Mouse (Mus musculus) forebrain, embryonic 13.5 days (tissue): Measurements from ENCODE around the gene Pdf. TPM values are rescaled to one million over a fixed set of nuclear protein-coding genes. Genes with fewer than 3 reads are reported as not detected.
"Not testable (repeated sequence)": the region's sequence is repeated elsewhere in the genome, so short reads cannot be mapped to it uniquely, and the experiment has no call there.

Experiments used
- ATAC-seq: fragments of 200-750 bp; cut with Nextera tagmentation; 2 replicates; pipeline ENCODE4 v1.8.0; 2017
- H3K27ac ChIP-seq: fragments of 300-500 bp; sonication (generic); 2 replicates; pipeline ENCODE4 v1.5.1; 2015; ENCODE audit warnings: inconsistent platforms, mild to moderate bottlenecking, moderate library complexity
- H3K27me3 ChIP-seq: fragments of 300-500 bp; sonication (generic); 2 replicates; pipeline ENCODE4 v1.6.1; 2015; ENCODE audit warnings: mild to moderate bottlenecking, inconsistent platforms
- H3K36me3 ChIP-seq: fragments of 300-500 bp; sonication (generic); 2 replicates; pipeline ENCODE4 v1.6.1; 2015; ENCODE audit warnings: mild to moderate bottlenecking, inconsistent platforms; ENCODE audit not compliant: poor library complexity, severe bottlenecking
- H3K4me1 ChIP-seq: fragments of 300-500 bp; sonication (generic); 2 replicates; pipeline ENCODE4 v1.6.1; 2015; ENCODE audit warnings: inconsistent platforms
- H3K4me2 ChIP-seq: fragments of 300-500 bp; sonication (generic); 2 replicates; pipeline ENCODE4 v1.6.1; 2015; ENCODE audit warnings: inconsistent platforms, mild to moderate bottlenecking, moderate library complexity
- H3K4me3 ChIP-seq: fragments of 300-500 bp; sonication (generic); 2 replicates; pipeline ENCODE4 v1.5.1; 2015; ENCODE audit warnings: mild to moderate bottlenecking, inconsistent platforms
- H3K9ac ChIP-seq: fragments of 300-500 bp; sonication (generic); 2 replicates; pipeline ENCODE4 v1.6.1; 2015; ENCODE audit warnings: mild to moderate bottlenecking, inconsistent platforms
- H3K9me3 ChIP-seq: fragments of 300-500 bp; sonication (generic); replicated peaks from 2 replicates; pipeline ENCODE4 v1.6.1; 2016; ENCODE audit warnings: inconsistent platforms
- whole genome bisulfite sequencing: fragments of 180-500 bp; shearing (Covaris S2); methylation state at CpG from one replicate; pipeline ENCODE4 v1.1.7; 2015; 5-methylcytosine and 5-hydroxymethylcytosine counted together
- polyA plus RNA-seq: library from polyadenylated mRNA; unstranded; fragments of >200 nt; fragmentation: Nextera tagmentation; extraction: Ambion mirVana; gene quantifications from 2 replicates; pipeline ENCODE4 v1.2.1, GENCODE M21; 2015

Pdf gene
- polyA plus RNA-seq, 1 experiment from 2014 or later: 32.0 TPM

DNA sequence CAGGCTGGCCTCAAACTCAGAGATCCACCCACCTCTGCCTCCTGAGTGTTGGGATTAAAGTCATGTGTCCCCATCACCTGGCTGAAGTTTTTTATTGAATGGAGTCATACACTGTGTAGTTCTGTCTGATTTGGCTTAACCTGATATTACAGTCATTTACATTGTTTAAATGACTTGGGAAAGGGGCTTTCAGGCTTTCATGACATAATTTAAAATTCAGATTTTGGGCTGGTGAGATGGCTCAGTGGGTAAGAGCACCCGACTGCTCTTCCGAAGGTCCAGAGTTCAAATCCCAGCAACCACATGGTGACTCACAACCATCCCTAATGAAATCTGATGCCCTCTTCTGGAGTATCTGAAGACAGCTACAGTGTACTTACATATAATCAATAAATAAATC is 14.8 kb downstream of the Pdf start:
- not testable (repeated sequence) for H3K4me2 ChIP-seq, H3K9ac ChIP-seq

DNA sequence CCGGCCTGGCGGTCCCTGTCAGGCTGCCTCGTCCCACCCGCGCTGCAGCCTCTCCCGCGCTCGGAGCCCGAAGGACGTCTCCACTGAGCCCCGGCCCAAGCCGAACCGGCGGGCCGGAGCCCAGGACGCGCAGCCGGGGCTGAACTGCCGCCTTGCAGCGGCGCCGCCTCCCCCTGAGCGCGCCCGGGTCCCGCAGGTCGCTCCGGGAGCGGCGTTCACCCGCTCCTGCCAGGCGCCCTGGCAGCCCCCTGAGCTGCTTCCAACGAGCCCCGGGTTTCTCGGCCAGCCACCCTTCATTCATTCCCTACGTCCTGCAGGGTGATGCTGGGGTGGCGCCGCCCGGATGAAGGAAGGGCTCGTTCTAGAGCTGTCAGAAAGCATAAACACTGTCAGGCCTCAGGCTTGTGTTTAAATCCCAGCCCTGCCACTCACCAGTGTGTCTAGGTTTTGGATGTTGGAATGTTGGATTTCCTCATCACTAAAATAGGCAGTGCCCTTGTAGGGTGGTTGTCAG is 16.8 kb downstream of the Pdf start:
- 0% methylated on average over 27 of the region's 40 CpGs for whole genome bisulfite sequencing
- H3K27me3 ChIP-seq: no peaks in the 10 kb centered on the region
- H3K36me3 ChIP-seq: peaks cover 5% of the 10 kb centered on the region; the same call in 1 of the 2 replicates
- H3K4me1 ChIP-seq: peaks cover 15% of the 10 kb centered on the region
- peak overlapping the region; percentile 83 for H3K4me2 ChIP-seq
- H3K9me3 ChIP-seq: no peaks in the 10 kb centered on the region
- H3K4me3 ChIP-seq: peak overlapping the region; percentile 99
- peak overlapping the region; percentile 97 for H3K9ac ChIP-seq
- peak overlapping the region; percentile 75 for H3K27ac ChIP-seq
- ATAC-seq: no peak

More for the DNA sequence above, 14.8 kb downstream of the Pdf start:
- H3K9me3 ChIP-seq, H3K4me3 ChIP-seq, ATAC-seq, H3K27me3 ChIP-seq, H3K27ac ChIP-seq: not testable (repeated sequence)
- Histone ChIP-seq H3K4me1 (peaks cover 15% of the 10 kb centered on the region), H3K36me3 (peaks cover 15% of the 10 kb centered on the region)
- WGBS: 100% methylated on average over 2 of the region's 2 CpGs

DNA sequence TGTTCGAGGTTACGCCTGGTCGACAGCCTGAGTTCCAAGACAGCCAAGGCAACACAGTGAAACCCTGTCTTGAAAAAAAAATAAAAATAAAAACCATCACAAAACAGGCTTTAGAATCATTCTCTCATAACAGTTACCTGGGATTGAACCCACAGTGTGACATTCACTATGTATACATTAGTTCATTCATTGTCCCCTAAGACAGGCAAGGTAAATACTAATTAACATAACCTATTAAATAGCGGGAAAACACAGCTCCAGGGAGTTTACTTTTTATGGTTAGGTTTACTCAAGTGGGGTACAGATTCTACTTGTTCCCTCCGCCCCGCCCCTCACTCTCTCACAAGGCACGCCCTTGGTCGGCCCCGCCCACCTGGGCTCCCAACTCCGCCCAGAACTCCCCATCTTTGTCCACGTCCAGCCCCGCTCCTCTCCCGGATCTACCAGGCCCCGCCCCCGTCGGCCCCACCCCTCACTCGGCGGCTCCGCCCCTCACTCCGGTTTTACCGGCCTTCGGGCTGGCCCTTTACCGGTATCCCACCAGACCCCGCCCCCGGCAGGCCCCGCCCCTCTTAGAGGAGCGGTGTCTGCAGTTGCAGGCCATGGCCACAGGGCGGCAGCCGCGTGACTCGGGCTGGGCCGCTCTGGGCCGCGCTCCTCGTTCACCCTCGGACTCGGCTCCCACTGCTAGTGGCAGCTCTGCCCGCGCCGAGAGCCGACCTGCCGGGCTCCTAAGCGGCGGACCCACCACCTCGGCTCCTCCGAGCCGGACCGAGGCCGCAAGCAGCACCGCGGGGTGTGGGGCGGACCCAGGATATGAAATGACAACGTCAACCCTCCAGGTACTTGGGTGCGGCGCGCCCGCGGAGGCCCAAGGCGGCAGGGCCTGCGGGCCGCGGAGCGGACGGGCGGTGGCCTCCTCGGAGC is 17.5 kb downstream of the Pdf start, which contains the start of gene Vps4a:
Gene Vps4a (plus strand): TSS at position 573 of the 927 bp plus-strand sequence.
- Histone ChIP-seq H3K9me3 (no peaks in the 10 kb centered on the region), H3K4me2 (peak within 1 kb of the TSS; percentile 83), H3K9ac (peak within 1 kb of the TSS; percentile 97), H3K36me3 (no peaks in the 10 kb centered on the region), H3K4me3 (peak within 1 kb of the TSS; percentile 99), H3K27me3 (no peaks in the 10 kb centered on the region), H3K27ac (peak within 1 kb of the TSS; percentile 75), H3K4me1 (peaks cover 15% of the 10 kb centered on the region)
- ATAC-seq: peak; percentile 96
- 4% methylated on average over 65 of the region's 66 CpGs for WGBS

DNA sequence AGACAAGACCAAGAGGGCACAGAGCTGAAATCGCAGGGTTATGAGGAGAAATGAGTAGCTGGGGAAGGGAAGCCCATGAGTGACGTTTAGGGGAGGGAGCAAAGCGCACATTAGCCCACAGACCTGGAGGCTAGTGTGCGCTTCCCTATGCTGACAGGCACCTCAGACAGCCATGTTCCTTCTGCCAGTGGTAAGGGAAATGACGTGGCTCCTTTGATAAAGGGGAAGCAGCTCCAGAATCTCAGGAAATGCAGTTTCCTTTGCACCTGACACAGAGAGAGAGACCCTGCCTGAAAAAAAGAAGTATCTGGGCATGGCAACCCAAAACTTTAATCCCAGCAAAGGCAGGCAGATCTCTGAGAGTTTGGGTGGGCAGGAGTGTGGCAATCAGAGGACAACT is 18.4 kb downstream of the Pdf start:
- Histone ChIP-seq H3K4me1 (peaks cover 15% of the 10 kb centered on the region), H3K4me2 (no peak overlapping the region), H3K9ac (no peak overlapping the region), H3K27me3 (no peaks in the 10 kb centered on the region), H3K4me3 (no peak overlapping the region), H3K36me3 (no peaks in the 10 kb centered on the region), H3K27ac (no peak overlapping the region), H3K9me3 (no peaks in the 10 kb centered on the region)
- no peak for ATAC-seq
- WGBS: 79% methylated on average over 5 of the region's 5 CpGs

DNA sequence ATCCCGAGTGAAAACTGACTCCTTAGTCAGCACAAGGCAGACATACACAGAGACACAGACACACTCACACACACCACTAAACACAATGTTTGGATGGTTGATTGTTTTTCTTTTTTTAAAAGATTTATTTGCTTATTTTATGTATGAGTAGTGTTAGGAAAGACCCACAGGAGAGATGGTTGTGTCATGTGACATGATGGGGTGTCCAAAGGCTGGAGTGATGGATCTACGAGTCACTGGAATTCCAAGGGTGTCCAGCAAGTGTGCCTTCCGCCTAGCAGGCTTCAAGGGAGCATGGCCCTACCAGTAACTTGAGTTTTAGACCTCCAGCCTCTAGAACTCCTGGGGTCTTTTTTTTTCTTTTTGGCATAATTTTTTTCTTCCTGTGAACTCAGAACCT is 19.1 kb downstream of the Pdf start:
- Histone ChIP-seq H3K27ac (no peak overlapping the region), H3K9me3 (no peaks in the 10 kb centered on the region), H3K4me2 (no peak overlapping the region), H3K4me3 (no peak overlapping the region), H3K27me3 (no peaks in the 10 kb centered on the region), H3K4me1 (peaks cover 15% of the 10 kb centered on the region), H3K9ac (no peak overlapping the region), H3K36me3 (no peaks in the 10 kb centered on the region)
- 87% methylated on average over 3 of the region's 3 CpGs for WGBS
- ATAC-seq: no peak

DNA sequence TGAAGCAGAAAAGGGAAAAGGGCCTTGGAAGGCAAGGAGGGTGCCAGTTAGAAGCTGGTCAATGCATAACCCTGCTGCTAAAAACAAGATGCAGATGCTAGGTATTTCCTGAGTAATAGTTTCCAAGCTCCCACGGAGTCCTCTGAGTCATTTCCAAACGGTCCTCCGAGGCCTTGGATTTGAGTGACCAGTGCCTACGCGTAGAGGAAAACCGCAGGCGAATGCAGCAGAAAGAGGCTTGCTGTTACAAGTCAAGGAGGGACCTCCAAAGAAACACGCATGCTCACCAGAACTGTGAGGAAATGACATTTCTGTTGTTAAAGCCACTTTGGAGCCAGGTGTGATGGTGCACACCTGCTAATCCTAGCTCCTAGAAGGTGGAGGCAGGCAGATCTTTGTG is 24.9 kb downstream of the Pdf start:
- Histone ChIP-seq H3K9me3 (no peaks in the 10 kb centered on the region), H3K4me3 (no peak overlapping the region), H3K27me3 (no peaks in the 10 kb centered on the region), H3K9ac (0 out of 2 replicates have a peak overlapping the region, but pooled peaks have one; percentile 5), H3K4me2 (no peak overlapping the region), H3K36me3 (no peaks in the 10 kb centered on the region), H3K4me1 (no peaks in the 10 kb centered on the region), H3K27ac (no peak overlapping the region)
- ATAC-seq: no peak
- WGBS: 91% methylated on average over 8 of the region's 8 CpGs

DNA sequence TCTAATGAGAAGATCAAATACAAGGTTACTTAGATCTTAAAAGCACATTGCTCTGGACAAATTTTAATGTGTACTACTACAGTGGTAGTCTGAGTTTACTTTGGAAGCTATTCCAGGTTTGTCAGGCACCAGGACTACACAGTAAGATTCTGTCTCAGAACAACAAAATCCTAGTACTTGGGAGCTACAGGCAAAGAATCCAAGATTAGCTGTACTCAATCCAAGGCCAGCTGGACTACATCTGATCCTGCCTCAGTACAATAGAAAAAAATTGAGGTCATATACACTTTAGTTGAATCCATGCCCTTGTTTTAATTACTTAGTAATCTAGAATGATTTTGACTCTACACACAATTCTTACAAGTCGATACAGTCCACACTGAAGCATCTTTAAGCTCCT is 33.5 kb downstream of the Pdf start:
- no peaks in the 10 kb centered on the region for H3K4me1 ChIP-seq
- H3K9ac ChIP-seq: no peak overlapping the region
- H3K9me3 ChIP-seq: no peaks in the 10 kb centered on the region
- 92% methylated on average over 1 of the region's 1 CpGs for WGBS
- no peak overlapping the region for H3K4me2 ChIP-seq
- no peaks in the 10 kb centered on the region for H3K27me3 ChIP-seq
- no peak overlapping the region for H3K4me3 ChIP-seq
- H3K27ac ChIP-seq: no peak overlapping the region
- peaks cover 10% of the 10 kb centered on the region; the same call in 1 of the 2 replicates for H3K36me3 ChIP-seq
- ATAC-seq: no peak

DNA sequence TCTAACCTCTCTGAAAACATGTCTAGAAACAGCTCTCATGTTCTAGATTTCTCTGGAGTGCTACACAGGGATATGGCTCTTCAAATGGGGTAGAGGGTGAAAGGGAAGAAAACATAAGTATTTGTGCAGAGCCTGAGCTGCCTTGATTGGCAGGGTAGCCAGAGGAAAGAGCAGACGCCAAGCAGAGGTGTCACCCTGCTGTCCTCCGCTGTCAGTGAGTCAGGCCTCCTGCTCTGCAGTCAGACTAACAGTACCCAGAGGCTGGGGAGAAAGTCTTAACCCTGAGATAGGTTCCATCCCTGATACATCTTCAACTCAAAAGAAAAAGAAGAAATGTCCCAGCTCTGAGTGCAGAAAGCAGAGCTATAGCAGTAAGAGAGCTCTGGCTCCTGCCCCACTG is 35.7 kb downstream of the Pdf start:
- H3K9me3 ChIP-seq: no peaks in the 10 kb centered on the region
- no peak overlapping the region for H3K27ac ChIP-seq
- no peak overlapping the region for H3K9ac ChIP-seq
- H3K36me3 ChIP-seq: peaks cover 10% of the 10 kb centered on the region; the same call in 1 of the 2 replicates
- no peak for ATAC-seq
- 87% methylated on average over 2 of the region's 2 CpGs for WGBS
- H3K4me2 ChIP-seq: no peak overlapping the region
- H3K4me1 ChIP-seq: no peaks in the 10 kb centered on the region
- no peak overlapping the region for H3K4me3 ChIP-seq
- H3K27me3 ChIP-seq: no peaks in the 10 kb centered on the region

DNA sequence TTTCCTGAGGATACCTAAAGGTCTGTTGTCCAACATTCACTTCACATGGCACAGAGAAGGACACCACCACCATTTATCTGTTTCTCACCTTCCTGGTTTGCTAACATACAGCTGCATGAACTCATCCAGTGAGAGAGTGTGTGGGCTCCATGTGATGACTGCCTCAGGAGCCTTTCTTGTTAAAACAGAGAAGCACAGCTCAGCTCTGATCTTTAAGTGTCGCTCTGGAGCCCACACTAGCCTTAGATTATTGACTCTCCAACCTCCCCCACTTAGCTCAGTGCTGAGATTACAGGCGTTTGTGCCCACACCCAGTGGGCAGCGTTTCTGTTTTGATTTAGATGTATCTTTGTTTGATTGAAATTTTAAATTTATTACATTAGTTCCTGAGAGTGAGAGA is 40.6 kb downstream of the Pdf start:
- Histone ChIP-seq H3K9ac (no peak overlapping the region), H3K27ac (no peak overlapping the region), H3K27me3 (no peaks in the 10 kb centered on the region), H3K36me3 (peaks cover 7% of the 10 kb centered on the region; the same call in 1 of the 2 replicates), H3K4me2 (no peak overlapping the region), H3K4me1 (no peaks in the 10 kb centered on the region), H3K9me3 (no peaks in the 10 kb centered on the region), H3K4me3 (no peak overlapping the region)
- 84% methylated on average over 3 of the region's 3 CpGs for WGBS
- ATAC-seq: no peak

DNA sequence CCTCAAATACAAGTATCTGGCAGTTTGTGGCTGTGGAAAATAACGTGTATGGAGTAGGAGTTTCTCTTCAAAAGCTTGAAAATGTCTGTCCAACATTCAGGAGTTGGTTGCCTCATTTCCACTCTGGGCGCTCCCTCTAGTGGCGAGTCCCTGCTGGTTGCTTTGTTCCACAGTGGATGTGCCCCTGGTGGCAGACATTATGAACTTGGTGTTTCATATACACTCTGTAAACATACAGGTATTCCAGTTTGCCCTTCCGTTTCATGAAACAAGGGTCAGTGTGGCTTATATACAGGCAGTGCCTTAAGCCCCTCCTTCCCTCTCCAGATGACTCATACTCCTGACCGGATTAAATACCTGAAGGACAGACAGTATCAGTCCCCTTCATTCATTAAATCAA is 45.9 kb downstream of the Pdf start:
- peak; percentile 79 for ATAC-seq
- no peaks in the 10 kb centered on the region for H3K36me3 ChIP-seq
- H3K27me3 ChIP-seq: no peaks in the 10 kb centered on the region
- 38% methylated on average over 5 of the region's 5 CpGs for WGBS
- no peaks in the 10 kb centered on the region for H3K4me1 ChIP-seq
- H3K27ac ChIP-seq: no peak overlapping the region
- no peaks in the 10 kb centered on the region for H3K9me3 ChIP-seq
- no peak overlapping the region for H3K4me3 ChIP-seq
- H3K9ac ChIP-seq: no peak overlapping the region
- H3K4me2 ChIP-seq: no peak overlapping the region

DNA sequence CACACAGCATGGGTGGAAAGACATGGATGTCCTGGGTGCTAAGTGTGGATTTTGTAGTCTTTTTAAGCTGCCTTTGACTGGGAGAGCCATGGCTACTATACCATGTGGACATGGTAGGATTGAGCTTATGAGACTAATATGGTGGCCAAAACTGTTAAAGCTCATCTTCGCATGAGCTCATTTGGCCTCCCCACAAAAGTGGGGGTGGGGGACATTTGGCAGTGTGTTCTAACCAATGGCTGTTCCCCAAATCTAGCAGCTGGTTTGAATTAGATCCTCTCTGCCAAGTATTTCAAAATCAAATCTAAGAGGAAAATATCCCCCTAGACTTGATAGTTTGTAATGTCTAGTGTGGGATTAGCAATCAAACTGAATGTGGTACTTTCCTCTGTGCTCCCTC is 49.3 kb downstream of the Pdf start:
- H3K27me3 ChIP-seq: no peaks in the 10 kb centered on the region
- no peak overlapping the region for H3K9ac ChIP-seq
- ATAC-seq: no peak
- no peak overlapping the region for H3K4me3 ChIP-seq
- H3K27ac ChIP-seq: no peak overlapping the region
- H3K4me2 ChIP-seq: no peak overlapping the region
- no peaks in the 10 kb centered on the region for H3K9me3 ChIP-seq
- H3K4me1 ChIP-seq: no peaks in the 10 kb centered on the region
- 75% methylated on average over 1 of the region's 1 CpGs for WGBS
- no peaks in the 10 kb centered on the region for H3K36me3 ChIP-seq

DNA sequence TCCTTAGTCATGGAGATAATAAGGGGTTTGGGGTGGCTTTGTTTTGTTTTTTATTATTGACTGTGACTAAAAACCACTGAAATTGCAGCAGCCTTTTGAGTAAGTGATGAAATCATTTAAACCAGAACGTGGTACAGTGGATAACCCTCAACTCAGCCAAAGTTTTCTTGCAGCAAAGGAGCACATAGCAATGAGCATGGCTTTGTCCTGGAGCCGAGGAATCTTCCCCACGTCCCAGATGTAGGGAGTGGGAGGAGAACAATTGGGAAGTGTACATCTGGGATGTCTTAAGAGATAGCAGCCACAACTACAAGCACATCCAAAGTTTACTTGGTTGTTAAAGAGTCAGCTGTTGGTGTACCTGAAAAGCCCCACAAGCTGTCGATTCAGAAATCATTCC is 51.0 kb downstream of the Pdf start:
- Histone ChIP-seq H3K4me1 (no peaks in the 10 kb centered on the region), H3K9ac (no peak overlapping the region), H3K4me3 (no peak overlapping the region), H3K27ac (no peak overlapping the region), H3K4me2 (no peak overlapping the region), H3K27me3 (no peaks in the 10 kb centered on the region), H3K36me3 (no peaks in the 10 kb centered on the region), H3K9me3 (no peaks in the 10 kb centered on the region)
- ATAC-seq: no peak
- WGBS: 82% methylated on average over 4 of the region's 4 CpGs
